7 mouse cellular contexts compared by ENCODE assay signal in genomic region chr7:43782275-43783265, GRCm38 (mm10). TPM values are rescaled to one million over a fixed set of nuclear protein-coding genes. Genes with fewer than 3 reads are reported as not detected.
DNase-seq lines count a peak whose midpoint lies in the region; ATAC-seq and TF ChIP-seq lines count a peak whose summit lies in the region.

No protein-coding gene starts in this region.

- TF ChIP-seq POLR2A in limb, embryonic 14.5 days (IDR thresholded peaks at IDR 0.05; ENCODE audit: borderline replicate concordance, extremely low read depth, insufficient read depth, insufficient read length): no peak

- WGBS in intestine, postnatal 0 days: 9% methylated on average over 36 of the region's 36 CpGs
- 6% methylated on average over 36 of the region's 36 CpGs for WGBS in limb, embryonic 14.5 days
- WGBS in midbrain, embryonic 16.5 days: 7% methylated on average over 36 of the region's 36 CpGs

- 0 out of 2 replicates have a peak, but pooled peaks cover 2% of the 10 kb centered on the region for H3K4me1 ChIP-seq in intestine, postnatal 0 days (replicated peaks; ENCODE audit: control insufficient read depth, insufficient read depth, low read length)
- no peaks in the 10 kb centered on the region for H3K4me1 ChIP-seq in limb, embryonic 14.5 days (ENCODE audit: control insufficient read depth, insufficient read depth, low read length)
- H3K4me1 ChIP-seq in midbrain, embryonic 16.5 days (ENCODE audit: control insufficient read depth, insufficient read depth, low read length): peaks cover 6% of the 10 kb centered on the region

- ATAC-seq in intestine, postnatal 0 days: peak; percentile 67
- ATAC-seq in limb, embryonic 14.5 days (ENCODE audit: low FRiP score, low read depth): peak; percentile 68
- ATAC-seq in midbrain, embryonic 16.5 days: peak; percentile 69

- H3K9me3 ChIP-seq in intestine, postnatal 0 days (ENCODE audit: control insufficient read depth): no peaks in the 10 kb centered on the region
- no peaks in the 10 kb centered on the region for H3K9me3 ChIP-seq in limb, embryonic 14.5 days (ENCODE audit: control insufficient read depth, low read length)
- H3K9me3 ChIP-seq in midbrain, embryonic 16.5 days (replicated peaks; ENCODE audit: control insufficient read depth, low read length, poor library complexity, severe bottlenecking): no peaks in the 10 kb centered on the region

- H3K9ac ChIP-seq in intestine, postnatal 0 days (ENCODE audit: low read depth, low read length): no peak overlapping the region
- peak overlapping the region; percentile 47; the same call in 1 of the 2 replicates for H3K9ac ChIP-seq in limb, embryonic 14.5 days (ENCODE audit: low read depth, low read length, severe bottlenecking)
- peak overlapping the region; percentile 56; the same call in 1 of the 2 replicates for H3K9ac ChIP-seq in midbrain, embryonic 16.5 days (ENCODE audit: low read depth, low read length)

- no peaks in the 10 kb centered on the region for H3K36me3 ChIP-seq in intestine, postnatal 0 days (ENCODE audit: control insufficient read depth, insufficient read depth)
- H3K36me3 ChIP-seq in limb, embryonic 14.5 days (ENCODE audit: control insufficient read depth, insufficient read depth, low read length): no peaks in the 10 kb centered on the region
- H3K36me3 ChIP-seq in midbrain, embryonic 16.5 days (ENCODE audit: control insufficient read depth, insufficient read depth, low read length): no peaks in the 10 kb centered on the region

- peak overlapping the region; percentile 28 for H3K4me3 ChIP-seq in intestine, postnatal 0 days (ENCODE audit: low read depth, low read length)
- peak overlapping the region; percentile 26 for H3K4me3 ChIP-seq in limb, embryonic 14.5 days (replicated peaks; ENCODE audit: low read length)
- H3K4me3 ChIP-seq in midbrain, embryonic 16.5 days (ENCODE audit: low read depth, low read length): peak overlapping the region; percentile 33

- H3K27ac ChIP-seq in intestine, postnatal 0 days (ENCODE audit: low read depth, low read length): no peak overlapping the region
- H3K27ac ChIP-seq in limb, embryonic 14.5 days (replicated peaks; ENCODE audit: low read depth, low read length): no peak overlapping the region
- H3K27ac ChIP-seq in midbrain, embryonic 16.5 days (ENCODE audit: low read length): no peak overlapping the region

- 0 out of 2 replicates have a peak, but pooled peaks cover 6% of the 10 kb centered on the region for H3K27me3 ChIP-seq in intestine, postnatal 0 days (replicated peaks; ENCODE audit: control insufficient read depth, insufficient read depth, low read length)
- H3K27me3 ChIP-seq in limb, embryonic 14.5 days (ENCODE audit: control insufficient read depth, insufficient read depth, low read length): no peaks in the 10 kb centered on the region; the same call in 1 of the 2 replicates
- H3K27me3 ChIP-seq in midbrain, embryonic 16.5 days (ENCODE audit: control insufficient read depth, insufficient read depth, low read depth, low read length): peaks cover 6% of the 10 kb centered on the region

- peak overlapping the region; percentile 72 for H3K4me2 ChIP-seq in intestine, postnatal 0 days (replicated peaks; ENCODE audit: low read depth)
- H3K4me2 ChIP-seq in limb, embryonic 14.5 days (replicated peaks; ENCODE audit: low read depth, low read length, severe bottlenecking): peak overlapping the region; percentile 52
- peak overlapping the region; percentile 75 for H3K4me2 ChIP-seq in midbrain, embryonic 16.5 days (ENCODE audit: low read length)

- peak; percentile 65 for DNase-seq in adrenal gland, adult 2 months
- peak; percentile 93 for DNase-seq in embryo, embryonic 10.5 days (ENCODE audit: low spot score)
- DNase-seq in heart, adult 11 months: peak; percentile 97
- peak; percentile 77 for DNase-seq in limb, embryonic 14.5 days (ENCODE audit: low spot score)
- DNase-seq in spleen, postnatal 14 days (ENCODE audit: low spot score in 2 of 2): peak; percentile 29 to 56

- peak; percentile 88 for TF ChIP-seq CTCF in intestine, postnatal 0 days (IDR thresholded peaks at IDR 0.05; ENCODE audit: low read depth)

RNA-seq across cellular contexts. Expression of gene Klk10, which starts 1.7 kb away (rescaled TPM):
- under 1 TPM; 0.40 to 0.62 TPM for total RNA-seq in adrenal gland, adult 2 months (2021)
- 1.0 and 1.4 TPM in 2 replicates for polyA plus RNA-seq in adrenal gland, adult 2 months (2012; rRNA removed)
- polyA plus RNA-seq in intestine, postnatal 0 days (2015; fragmentation: Nextera tagmentation; extraction: Ambion mirVana): 0.33 TPM in 1 of 2 replicates, not detected in the other
- 6.8 and 7.4 TPM in 2 replicates for polyA plus RNA-seq in limb, embryonic 14.5 days (2012; rRNA removed)
- 7.5 and 7.8 TPM in 2 replicates for polyA plus RNA-seq in limb, embryonic 14.5 days (2014; fragmentation: Nextera tagmentation; extraction: Ambion mirVana)
- 0.13 and 0.25 TPM in 2 replicates for polyA plus RNA-seq in midbrain, embryonic 16.5 days (2015; fragmentation: Nextera tagmentation; extraction: Ambion mirVana)

RNA-seq across cellular contexts. Expression of gene Klk11, which starts 8.2 kb away (rescaled TPM):
- total RNA-seq in adrenal gland, adult 2 months (2021): not detected
- polyA plus RNA-seq in adrenal gland, adult 2 months (2012; rRNA removed): not detected in 2 replicates
- 0.21 TPM in 1 of 2 replicates, not detected in the other for polyA plus RNA-seq in intestine, postnatal 0 days (2015; fragmentation: Nextera tagmentation; extraction: Ambion mirVana)
- polyA plus RNA-seq in limb, embryonic 14.5 days (2012; rRNA removed): 3.5 and 3.8 TPM in 2 replicates
- polyA plus RNA-seq in limb, embryonic 14.5 days (2014; fragmentation: Nextera tagmentation; extraction: Ambion mirVana): 1.6 and 3.4 TPM in 2 replicates
- 0.21 TPM in 1 of 2 replicates, not detected in the other for polyA plus RNA-seq in midbrain, embryonic 16.5 days (2015; fragmentation: Nextera tagmentation; extraction: Ambion mirVana)

RNA-seq across cellular contexts. Expression of gene Klk9, which starts 9.1 kb away (rescaled TPM):
- total RNA-seq in adrenal gland, adult 2 months (2021): not detected
- not detected in 2 replicates for polyA plus RNA-seq in adrenal gland, adult 2 months (2012; rRNA removed)
- not detected in 2 replicates for polyA plus RNA-seq in intestine, postnatal 0 days (2015; fragmentation: Nextera tagmentation; extraction: Ambion mirVana)
- 0.14 and 0.21 TPM in 2 replicates for polyA plus RNA-seq in limb, embryonic 14.5 days (2012; rRNA removed)
- polyA plus RNA-seq in limb, embryonic 14.5 days (2014; fragmentation: Nextera tagmentation; extraction: Ambion mirVana): 0.21 and 0.53 TPM in 2 replicates
- polyA plus RNA-seq in midbrain, embryonic 16.5 days (2015; fragmentation: Nextera tagmentation; extraction: Ambion mirVana): 0.13 TPM in 1 of 2 replicates, not detected in the other

RNA-seq across cellular contexts. Expression of gene Klk12, which starts 13.9 kb away (rescaled TPM):
- not detected for total RNA-seq in adrenal gland, adult 2 months (2021)
- polyA plus RNA-seq in adrenal gland, adult 2 months (2012; rRNA removed): not detected in 2 replicates
- polyA plus RNA-seq in intestine, postnatal 0 days (2015; fragmentation: Nextera tagmentation; extraction: Ambion mirVana): not detected in 2 replicates
- not detected in 2 replicates for polyA plus RNA-seq in limb, embryonic 14.5 days (2012; rRNA removed)
- not detected in 2 replicates for polyA plus RNA-seq in limb, embryonic 14.5 days (2014; fragmentation: Nextera tagmentation; extraction: Ambion mirVana)
- not detected in 2 replicates for polyA plus RNA-seq in midbrain, embryonic 16.5 days (2015; fragmentation: Nextera tagmentation; extraction: Ambion mirVana)

RNA-seq across cellular contexts. Expression of gene Klk8, which starts 14.8 kb away (rescaled TPM):
- 1 to 10 TPM; 3.0 to 3.5 TPM for total RNA-seq in adrenal gland, adult 2 months (2021)
- polyA plus RNA-seq in adrenal gland, adult 2 months (2012; rRNA removed): 1.4 and 2.3 TPM in 2 replicates
- polyA plus RNA-seq in intestine, postnatal 0 days (2015; fragmentation: Nextera tagmentation; extraction: Ambion mirVana): 3.0 and 3.5 TPM in 2 replicates
- 12.6 and 18.4 TPM in 2 replicates for polyA plus RNA-seq in limb, embryonic 14.5 days (2012; rRNA removed)
- polyA plus RNA-seq in limb, embryonic 14.5 days (2014; fragmentation: Nextera tagmentation; extraction: Ambion mirVana): 30.5 and 34.7 TPM in 2 replicates
- 5.7 and 8.6 TPM in 2 replicates for polyA plus RNA-seq in midbrain, embryonic 16.5 days (2015; fragmentation: Nextera tagmentation; extraction: Ambion mirVana)

Comparison
In these comparisons a context has a peak if more than half of its experiments do, and no peak if none do; other contexts are left out.
1. DNase-seq: peak in every context shown above with its lines; median percentile 97 in heart, adult 11 months; 93 in embryo, embryonic 10.5 days; 77 in limb, embryonic 14.5 days; 65 in adrenal gland, adult 2 months; 42 in spleen, postnatal 14 days.